Mouse (Mus musculus): ENCODE measurements around the gene Polr3b.

Polr3b gene

GRCm38 (mm10) chr10:84621826-84622790, at the start of gene Polr3b:
Gene Polr3b (plus strand): TSS chr10:84622292.
- peak; percentile 96 for DNase-seq

GRCm38 (mm10) chr10:84573671-84574420, 48.2 kb upstream of the Polr3b start:
- DNase-seq = no peak

- DNase-seq = no peak
These were observed 46.1 kb upstream of the Polr3b start for GRCm38 (mm10) chr10:84576029-84576394.

DNA sequence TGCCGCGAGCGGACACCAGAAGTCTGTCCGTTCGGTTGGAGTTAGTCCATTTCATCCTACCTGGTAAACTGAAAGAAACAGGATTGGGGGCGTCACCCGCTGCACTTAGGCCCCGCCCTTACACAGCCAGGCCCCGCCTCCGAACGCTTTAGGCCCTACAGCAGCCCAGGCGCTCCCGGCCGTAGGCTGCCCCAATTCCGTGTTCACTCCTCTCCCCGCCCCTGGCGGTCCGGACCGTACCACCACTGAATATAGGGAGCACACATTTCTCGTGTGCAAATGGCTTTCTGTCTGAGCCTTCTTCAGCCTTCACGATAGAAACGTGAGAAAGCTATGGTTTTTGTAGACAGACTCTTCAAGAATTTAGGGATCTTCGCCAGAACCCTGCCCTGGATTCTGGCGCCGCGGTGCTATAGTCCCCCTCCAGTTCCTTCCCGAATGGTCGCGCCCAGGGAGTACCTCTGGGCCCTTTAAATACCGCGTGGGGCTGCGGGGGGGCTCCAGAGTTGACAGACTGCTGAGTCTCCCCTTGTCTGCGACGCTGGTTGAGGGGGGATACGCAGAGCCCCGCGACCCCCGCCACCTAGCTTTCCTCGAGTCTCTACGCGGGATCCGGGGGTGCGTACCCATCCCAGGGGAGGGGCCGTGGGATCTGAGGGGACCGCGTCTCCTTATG, 45.6 kb upstream of the Polr3b start, which contains the start of gene Tcp11l2:
Gene Tcp11l2, plus strand, starts transcription at position 232 of the 676 bp plus-strand sequence.
- peak; percentile 96 to 97 for DNase-seq

DNA sequence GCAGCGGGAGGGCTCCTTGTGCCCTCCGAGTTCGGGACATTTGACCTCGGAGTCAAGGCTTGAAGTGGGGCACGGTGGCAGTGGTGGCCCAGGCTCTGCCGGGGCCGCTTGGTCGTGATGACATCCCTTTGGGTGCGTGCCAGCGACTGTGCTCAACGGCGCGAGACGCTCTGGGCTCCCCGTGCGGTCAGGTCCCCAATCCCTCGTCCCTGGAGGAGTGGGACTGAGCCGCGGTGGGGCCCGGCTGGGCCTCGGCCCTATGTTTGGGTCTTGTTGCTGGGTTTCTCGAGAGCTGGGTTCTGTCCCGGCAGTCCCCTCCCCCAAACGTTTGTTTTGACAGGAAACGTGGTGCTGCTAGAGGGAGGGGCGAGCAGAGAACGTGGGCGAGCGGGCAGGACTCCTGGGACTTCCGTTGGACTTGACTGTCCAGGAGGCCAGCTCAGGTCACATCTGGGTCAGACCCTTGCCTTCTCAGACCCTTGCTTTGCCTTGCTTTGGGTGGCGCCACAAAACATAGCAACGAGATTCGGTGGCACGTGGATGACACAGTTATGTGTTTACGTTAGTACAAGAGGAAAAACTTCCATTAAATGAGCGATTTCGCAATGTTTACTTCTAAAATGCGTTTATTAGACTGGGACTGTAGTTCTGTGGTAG, 44.9 kb upstream of the Polr3b start:
- peak; percentile 90 to 92 for DNase-seq

- no peak for DNase-seq
These were observed 43.4 kb upstream of the Polr3b start for GRCm38 (mm10) chr10:84578738-84579137.

- DNase-seq = no peak
These were observed 42.6 kb upstream of the Polr3b start for GRCm38 (mm10) chr10:84579527-84579926.

DNA sequence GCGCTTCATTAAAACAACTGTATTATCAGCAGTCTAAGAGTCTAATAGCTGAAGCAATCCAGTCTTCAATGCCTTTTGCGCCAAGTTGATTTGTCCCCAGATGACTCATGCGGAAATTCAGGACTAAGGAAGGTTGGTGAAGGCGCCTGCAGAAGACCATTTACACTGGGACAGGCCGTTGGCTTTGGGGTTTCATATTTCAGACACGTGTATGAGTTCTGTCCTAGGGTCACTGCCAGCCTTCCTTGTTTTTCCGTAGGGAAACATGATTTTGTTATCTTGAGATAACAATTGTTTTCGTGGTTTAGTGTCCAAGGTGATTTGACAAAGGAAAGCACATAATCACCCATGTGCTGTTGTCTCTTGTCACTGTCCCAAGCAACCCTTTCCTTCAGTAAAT, 40.9 kb upstream of the Polr3b start:
- DNase-seq = peak in 1 of 2 experiments; percentile 22

DNA sequence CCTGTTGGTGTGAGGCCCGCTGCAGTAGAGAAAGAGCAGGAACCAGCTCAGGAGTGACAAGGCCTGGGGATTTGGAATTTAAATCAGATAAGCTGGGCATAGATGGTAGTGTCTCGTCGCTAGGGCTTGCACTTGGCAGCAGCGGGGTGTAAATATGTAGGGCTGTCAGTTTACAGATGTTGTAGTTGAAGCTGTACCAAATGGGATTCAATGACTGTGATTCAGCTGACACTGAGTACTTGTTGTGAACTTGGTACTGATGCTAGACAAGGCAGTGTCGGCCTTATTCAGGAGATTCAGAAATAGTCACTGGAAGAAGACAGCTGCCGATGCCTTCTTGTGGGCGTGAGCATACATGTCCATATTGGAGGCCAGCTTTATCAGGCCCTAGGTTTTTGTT, 39.9 kb upstream of the Polr3b start:
- DNase-seq = no peak

DNA sequence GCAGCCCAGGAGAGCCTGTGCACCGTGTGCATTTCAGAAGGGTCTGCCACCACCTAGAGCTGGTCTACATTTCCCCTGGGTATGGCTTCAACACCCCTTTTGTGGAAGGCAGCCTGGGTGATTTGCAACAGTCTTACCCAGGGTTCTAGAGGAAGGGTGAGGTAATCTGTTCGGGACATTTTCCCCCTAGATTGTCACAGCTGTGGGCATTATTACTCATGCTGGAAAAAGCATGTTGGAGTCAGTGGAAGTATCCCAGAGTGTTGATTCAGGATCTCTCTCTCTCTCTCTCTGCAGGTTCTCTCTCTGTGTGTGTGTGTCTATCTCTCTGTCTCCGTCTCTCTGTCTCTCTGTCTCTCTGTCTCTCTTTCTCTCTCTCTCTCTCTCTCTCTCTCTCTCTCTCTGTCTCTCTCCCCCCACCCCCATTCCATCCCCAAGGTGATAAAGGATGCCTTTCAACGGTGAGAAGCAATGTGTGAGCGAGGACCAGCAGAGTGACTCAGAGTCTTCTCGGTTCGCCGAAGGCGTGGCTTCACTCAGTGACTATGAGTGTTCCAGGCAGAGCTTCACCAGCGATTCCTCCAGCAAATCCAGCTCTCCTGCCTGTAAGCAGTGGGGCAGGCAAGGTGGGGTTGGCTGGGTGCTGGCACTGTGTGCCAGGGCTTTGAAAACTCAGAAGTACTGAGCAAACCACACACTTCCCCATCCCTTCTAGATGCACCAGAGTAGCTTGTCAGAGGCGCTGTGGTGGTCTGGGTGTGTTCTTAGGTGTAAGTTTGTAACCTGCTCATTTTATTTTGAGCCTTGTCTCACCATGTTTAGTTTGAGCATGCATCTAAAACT, 37.4 kb upstream of the Polr3b start:
- no peak for DNase-seq

DNA sequence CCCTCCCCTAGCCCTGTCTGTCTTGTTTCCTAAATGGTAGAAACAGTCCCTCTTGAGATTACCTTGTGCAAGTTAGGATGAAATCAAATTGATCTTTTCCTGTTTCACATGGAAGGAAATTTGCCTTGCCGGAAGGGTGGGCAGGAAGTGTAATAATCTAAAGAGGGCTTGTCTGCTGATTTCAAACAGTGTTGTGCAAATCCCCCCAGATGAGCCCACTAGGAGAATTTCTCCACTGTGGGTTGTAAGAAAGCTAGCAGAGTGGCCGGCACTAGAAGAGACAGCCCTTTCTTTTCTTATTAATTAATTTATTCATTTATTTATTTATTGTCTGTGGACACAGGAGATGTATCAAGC, 36.8 kb upstream of the Polr3b start:
- DNase-seq = no peak

- no peak for DNase-seq
These were observed 31.1 kb upstream of the Polr3b start for GRCm38 (mm10) chr10:84590956-84591355.

DNA sequence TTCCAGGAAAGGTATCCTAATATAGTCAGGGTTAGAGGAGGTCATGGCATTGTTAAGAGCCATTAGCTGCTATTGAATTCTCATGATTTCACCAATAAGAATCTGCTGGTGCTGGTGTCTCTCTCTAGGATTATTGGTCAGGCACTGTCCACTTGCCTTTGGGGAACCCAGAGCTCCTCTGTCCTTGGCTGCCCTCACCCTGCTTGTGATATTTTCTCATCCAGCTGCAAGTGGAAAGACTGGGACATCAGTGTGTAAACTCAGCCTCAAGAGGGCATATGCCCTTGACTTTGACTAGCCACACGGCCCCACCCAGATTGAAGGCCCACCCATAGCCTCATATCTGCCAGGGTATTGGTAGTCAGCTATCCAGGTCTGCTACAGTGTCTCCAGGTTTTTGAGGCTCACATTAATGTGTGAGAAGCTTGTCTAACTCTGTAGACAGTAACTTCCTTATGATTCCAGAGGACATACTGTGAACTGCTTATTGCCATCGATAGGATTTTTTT, 30.4 kb upstream of the Polr3b start:
- no peak for DNase-seq

GRCm38 (mm10) chr10:84592745-84593144, 29.3 kb upstream of the Polr3b start:
- no peak for DNase-seq

GRCm38 (mm10) chr10:84597127-84597785, 24.8 kb upstream of the Polr3b start:
- DNase-seq = no peak

DNA sequence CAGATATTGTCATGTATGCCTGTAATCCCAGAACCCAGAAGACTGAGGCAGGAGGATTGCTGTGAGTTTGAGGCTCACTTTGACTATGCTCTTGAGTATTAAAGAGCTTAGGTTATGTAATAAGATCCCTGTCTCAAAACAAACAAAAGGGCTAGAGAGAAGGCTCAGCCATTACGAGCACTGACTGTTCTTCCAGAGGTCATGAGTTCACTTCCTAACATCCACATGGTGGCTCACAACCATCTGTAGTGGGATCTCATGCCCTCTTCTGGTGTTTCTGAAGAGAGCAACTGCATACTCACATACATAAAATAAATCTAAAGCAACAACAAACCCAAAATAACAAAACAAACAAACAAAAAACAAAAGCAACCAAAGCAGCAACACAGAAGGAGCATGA, 23.9 kb upstream of the Polr3b start:
- no peak for DNase-seq

DNA sequence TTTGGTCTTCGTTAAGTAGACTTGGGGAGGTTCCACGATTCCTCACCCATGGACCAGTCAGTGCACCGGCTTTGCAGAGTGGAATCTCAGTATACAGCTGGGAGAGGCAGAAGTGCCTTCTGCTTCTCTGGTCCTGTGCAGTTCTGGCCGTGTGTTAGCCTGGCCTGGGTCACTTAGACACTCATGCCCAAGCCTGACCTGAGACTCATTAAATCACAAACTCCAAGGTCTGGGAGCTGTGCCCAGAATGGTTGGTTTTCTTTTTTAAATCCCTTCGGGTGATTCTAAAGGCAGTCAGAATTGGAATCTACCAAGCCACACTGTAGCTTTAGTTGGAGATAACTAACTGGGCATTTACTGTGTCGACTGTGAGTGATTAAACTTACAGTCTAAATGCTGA, 22.0 kb upstream of the Polr3b start:
- DNase-seq = no peak

DNA sequence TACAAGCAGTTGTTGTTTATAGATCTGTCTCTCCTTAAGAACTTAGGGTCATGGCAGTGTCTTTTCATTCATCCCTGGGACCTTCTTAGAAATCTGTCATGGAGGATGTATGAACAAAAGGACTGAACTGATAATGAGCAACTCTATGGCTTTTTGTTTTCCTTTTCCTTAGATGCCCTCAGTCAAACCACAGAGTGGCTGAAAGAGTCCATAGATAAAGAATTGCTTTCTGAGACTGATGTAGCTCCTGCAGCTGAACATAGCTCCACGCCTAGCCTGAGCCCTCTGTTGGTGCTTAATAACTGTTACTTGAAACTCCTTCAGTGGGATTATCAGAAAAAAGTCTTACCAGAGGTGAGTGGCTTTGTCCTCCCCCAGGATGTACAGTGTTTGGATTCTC, 17.8 kb upstream of the Polr3b start:
- DNase-seq = no peak

- no peak for DNase-seq
These were observed 13.7 kb upstream of the Polr3b start for GRCm38 (mm10) chr10:84608361-84608760.

- no peak for DNase-seq
These were observed 11.8 kb upstream of the Polr3b start for GRCm38 (mm10) chr10:84610324-84610723.

GRCm38 (mm10) chr10:84610783-84611182, 11.3 kb upstream of the Polr3b start:
- DNase-seq = peak; percentile 55 to 59
